Mouse (Mus musculus): ENCODE data around the gene Gm20431.

GRCm38 (mm10) chr2:167588774-167589577 lies 72.3 kb downstream of the Gm20431 start:
- TF ChIP-seq ZNF384 (IDR thresholded peaks at IDR 0.05; ENCODE audit: low read depth, low read length): no peak
- TF ChIP-seq HCFC1 (IDR thresholded peaks at IDR 0.05; ENCODE audit: borderline replicate concordance, insufficient read depth, low read length): no peak
- TF ChIP-seq ZC3H11A (IDR thresholded peaks at IDR 0.05; ENCODE audit: borderline replicate concordance, low read depth, low read length): no peak
- no peak for TF ChIP-seq MAFK (IDR thresholded peaks at IDR 0.05; ENCODE audit: insufficient read depth, low read depth, low read length)
- TF ChIP-seq CHD2 (IDR thresholded peaks at IDR 0.05; ENCODE audit: low read depth, low read length): no peak

All from ES-E14 (cell line).